Mouse (Mus musculus): ENCODE results near the gene B4galt1.

B4galt1 gene

DNA sequence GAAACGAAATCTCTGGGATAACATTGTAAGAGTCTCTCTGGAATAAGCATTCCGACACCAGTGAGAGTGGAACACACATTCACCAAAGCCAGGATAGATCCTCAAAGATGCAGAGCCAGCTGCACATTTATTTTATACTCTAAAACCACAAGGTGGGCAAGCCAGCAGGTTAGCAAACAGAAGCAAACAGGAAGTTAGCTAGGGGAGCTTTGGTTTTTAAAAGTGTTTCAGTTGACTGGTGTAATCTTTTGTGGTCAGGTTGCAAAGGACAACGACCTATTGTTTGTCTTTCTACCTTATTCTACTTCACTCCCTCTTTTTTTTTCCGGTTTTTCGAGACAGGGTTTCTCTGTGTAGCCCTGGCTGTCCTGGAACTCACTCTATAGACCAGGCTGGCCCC, 93.9 kb downstream of the B4galt1 start:
- DNase-seq, result no peak

DNA sequence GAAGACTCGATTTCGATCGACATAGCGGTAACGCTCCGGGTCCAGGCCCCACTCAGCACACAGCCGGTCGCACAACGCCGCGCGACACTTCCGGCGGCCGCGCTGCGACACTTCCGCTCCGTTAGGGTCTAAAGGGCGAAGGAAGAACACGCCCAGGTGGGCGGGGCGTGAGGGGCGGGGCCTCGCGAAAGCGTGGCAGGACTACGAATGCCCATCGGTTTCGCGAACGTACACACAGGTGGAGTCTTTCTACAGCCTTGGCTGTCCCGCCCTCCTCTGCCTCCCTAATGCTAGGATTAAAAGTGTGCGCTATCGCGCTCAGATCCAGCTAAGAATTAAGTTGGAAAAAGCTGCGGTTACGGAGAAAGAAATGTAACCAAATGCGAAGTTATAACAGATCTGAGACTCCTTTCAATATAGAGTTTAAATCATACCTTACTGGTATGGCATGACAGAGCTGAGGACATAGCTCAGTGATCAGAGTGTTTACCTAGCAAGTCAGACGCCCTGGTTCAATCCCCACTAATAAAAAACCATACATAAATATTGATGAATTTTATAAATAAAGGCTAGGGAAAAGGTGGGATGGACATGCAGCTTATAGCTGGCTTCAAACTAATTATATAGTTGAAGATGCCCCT, 95.9 kb downstream of the B4galt1 start, which contains the start of gene Smu1:
TSS of gene Smu1 (minus strand) at position 144 of the 641 bp plus-strand sequence.
- DNase-seq, result peak; percentile 96

DNA sequence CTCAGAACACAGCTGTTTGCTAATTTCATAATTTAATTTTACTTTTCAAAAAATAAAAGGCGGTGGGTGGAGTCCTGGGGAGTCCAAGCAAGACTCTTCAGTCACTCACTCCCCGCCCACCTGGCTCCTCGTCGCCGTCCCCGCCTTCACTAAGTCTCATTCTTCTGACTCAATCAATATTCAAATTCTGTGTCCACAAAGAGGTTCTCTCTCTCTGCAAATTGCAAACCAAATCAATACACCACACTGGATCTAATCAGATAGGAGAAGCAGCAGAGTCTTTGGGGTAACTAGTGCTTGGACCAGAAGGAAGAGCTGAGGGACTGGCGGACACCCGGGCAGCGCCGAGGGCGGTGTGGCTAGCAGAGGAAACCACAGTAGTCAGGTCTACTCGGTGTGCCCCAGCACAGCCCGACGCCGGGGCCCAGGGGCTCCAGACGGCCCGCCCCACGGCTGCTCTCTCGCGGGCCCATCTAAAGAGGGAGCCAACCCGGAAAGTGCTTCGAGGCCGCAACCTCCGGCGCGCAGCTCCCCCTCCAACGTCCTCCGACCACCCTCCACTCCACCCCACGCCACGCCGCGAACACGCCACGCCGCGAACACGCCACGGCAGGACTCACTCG, 96.5 kb downstream of the B4galt1 start:
- DNase-seq, result no peak
